Mouse (Mus musculus) CD4-positive helper T cell, adult 2 months (primary cell): ENCODE results near the gene B4galt1.

Experiments used
- DNase-seq: peaks from one replicate; pipeline ENCODE4 v3.0.0-alpha.2; 2012; ENCODE audit warnings: low read depth, missing footprints, low spot score

Gene B4galt1

GRCm38 (mm10) chr4:40781797-40782495, 71.9 kb downstream of the B4galt1 start:
- DNase-seq: peak; percentile 90

GRCm38 (mm10) chr4:40781143-40781542, 72.7 kb downstream of the B4galt1 start:
- peak; percentile 91 for DNase-seq

DNA sequence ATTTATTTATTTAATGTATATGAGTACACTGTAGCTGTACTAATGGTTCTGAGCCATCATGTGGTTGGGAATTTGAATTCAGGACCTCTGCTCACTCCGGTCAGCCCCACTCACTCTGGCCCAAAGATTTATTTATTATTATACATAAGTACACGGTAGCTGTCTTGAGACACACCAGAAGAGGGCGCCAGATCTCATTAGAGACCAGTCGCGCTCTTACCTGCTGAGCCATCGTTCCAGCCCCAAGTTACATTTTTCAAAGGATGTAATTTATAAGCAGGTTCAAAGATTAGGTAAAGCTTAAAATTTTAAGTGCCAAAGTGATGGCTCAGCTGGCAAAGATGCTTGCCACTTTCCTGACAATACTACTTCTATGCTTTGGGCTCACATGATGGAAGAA, 75.1 kb downstream of the B4galt1 start:
- no peak for DNase-seq

DNA sequence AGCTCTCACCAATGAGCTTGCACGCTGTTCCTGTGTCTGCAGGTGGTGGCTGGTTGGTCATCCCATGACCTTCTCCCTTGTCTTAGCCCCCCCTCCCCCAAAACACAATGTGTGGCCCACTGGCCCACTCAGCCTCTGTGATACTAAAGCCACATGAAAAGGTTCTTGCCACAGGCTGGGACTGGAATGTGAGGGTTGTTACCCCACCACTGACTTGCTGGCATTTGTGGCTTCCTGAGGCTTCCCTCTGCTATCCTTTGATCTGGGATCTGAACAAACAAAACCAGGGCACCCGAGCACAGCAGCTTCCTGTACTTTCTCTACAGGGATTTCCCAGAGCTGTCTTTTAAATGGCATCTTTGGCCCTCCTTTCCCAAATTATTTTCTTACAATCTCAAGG, 76.7 kb downstream of the B4galt1 start:
- DNase-seq: peak; percentile 70

DNA sequence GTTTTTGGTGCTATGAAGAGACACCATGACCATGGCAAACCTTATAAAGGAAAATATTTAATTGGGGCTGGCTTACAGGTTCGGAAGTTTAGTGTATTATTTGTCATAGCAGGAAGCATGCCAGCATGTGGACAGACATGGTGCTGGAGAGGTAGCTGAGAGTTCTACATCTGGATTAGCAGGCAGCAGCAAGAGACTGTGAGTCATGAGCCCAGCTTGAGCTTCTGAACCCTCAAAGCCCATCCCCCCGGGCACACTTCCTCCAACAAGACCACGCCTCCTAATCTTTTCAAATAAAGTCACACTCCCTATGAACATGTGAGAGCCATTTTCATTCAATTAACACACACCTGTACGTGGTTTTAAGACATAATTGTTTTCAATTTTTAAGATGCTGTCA, 77.4 kb downstream of the B4galt1 start:
- peak; percentile 66 for DNase-seq

GRCm38 (mm10) chr4:40774279-40775259, 79.2 kb downstream of the B4galt1 start:
- peak; percentile 82 for DNase-seq

DNA sequence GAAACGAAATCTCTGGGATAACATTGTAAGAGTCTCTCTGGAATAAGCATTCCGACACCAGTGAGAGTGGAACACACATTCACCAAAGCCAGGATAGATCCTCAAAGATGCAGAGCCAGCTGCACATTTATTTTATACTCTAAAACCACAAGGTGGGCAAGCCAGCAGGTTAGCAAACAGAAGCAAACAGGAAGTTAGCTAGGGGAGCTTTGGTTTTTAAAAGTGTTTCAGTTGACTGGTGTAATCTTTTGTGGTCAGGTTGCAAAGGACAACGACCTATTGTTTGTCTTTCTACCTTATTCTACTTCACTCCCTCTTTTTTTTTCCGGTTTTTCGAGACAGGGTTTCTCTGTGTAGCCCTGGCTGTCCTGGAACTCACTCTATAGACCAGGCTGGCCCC, 93.9 kb downstream of the B4galt1 start:
- no peak for DNase-seq

DNA sequence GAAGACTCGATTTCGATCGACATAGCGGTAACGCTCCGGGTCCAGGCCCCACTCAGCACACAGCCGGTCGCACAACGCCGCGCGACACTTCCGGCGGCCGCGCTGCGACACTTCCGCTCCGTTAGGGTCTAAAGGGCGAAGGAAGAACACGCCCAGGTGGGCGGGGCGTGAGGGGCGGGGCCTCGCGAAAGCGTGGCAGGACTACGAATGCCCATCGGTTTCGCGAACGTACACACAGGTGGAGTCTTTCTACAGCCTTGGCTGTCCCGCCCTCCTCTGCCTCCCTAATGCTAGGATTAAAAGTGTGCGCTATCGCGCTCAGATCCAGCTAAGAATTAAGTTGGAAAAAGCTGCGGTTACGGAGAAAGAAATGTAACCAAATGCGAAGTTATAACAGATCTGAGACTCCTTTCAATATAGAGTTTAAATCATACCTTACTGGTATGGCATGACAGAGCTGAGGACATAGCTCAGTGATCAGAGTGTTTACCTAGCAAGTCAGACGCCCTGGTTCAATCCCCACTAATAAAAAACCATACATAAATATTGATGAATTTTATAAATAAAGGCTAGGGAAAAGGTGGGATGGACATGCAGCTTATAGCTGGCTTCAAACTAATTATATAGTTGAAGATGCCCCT, 95.9 kb downstream of the B4galt1 start, which contains the start of gene Smu1:
Smu1 (minus strand) TSS at position 144 of the 641 bp plus-strand sequence.
- peak; percentile 99 for DNase-seq

GRCm38 (mm10) chr4:40757157-40757779, 96.5 kb downstream of the B4galt1 start:
- DNase-seq: peak; percentile 66
